Mouse (Mus musculus) testis, adult 2 months (tissue): ENCODE results near the gene Dnajb4. TPM values are rescaled to one million over a fixed set of nuclear protein-coding genes. Genes with fewer than 3 reads are reported as not detected.
"Not testable (repeated sequence)": the region's sequence is repeated elsewhere in the genome, so short reads cannot be mapped to it uniquely, and the experiment has no call there.

ENCODE experiments used
- H3K27ac ChIP-seq: fragments of 200-500 bp; 2 replicates; pipeline ENCODE4 v1.5.1; 2012; ENCODE audit warnings: low read depth, low read length; ENCODE audit not compliant: control insufficient read depth, insufficient read depth
- H3K27me3 ChIP-seq: fragments of 200-500 bp; 2 replicates; pipeline ENCODE4 v1.6.1; 2012; ENCODE audit warnings: mild to moderate bottlenecking, low read length, moderate library complexity; ENCODE audit not compliant: control insufficient read depth, insufficient read depth
- H3K36me3 ChIP-seq: fragments of 200-500 bp; 2 replicates; pipeline ENCODE4 v1.6.1; 2012; ENCODE audit warnings: mild to moderate bottlenecking, low read length; ENCODE audit not compliant: control insufficient read depth, insufficient read depth
- H3K4me1 ChIP-seq: fragments of 200-500 bp; 2 replicates; pipeline ENCODE4 v1.6.1; 2012; ENCODE audit warnings: low read length; ENCODE audit not compliant: control insufficient read depth, insufficient read depth
- H3K4me3 ChIP-seq: fragments of 200-500 bp; 2 replicates; pipeline ENCODE4 v1.5.1; 2012; ENCODE audit warnings: low read depth, mild to moderate bottlenecking, low read length, moderate library complexity, mixed read lengths; ENCODE audit not compliant: control insufficient read depth
- CTCF ChIP-seq: fragments of 200-500 bp; IDR thresholded peaks from 2 replicates; pipeline ENCODE4 v1.5.1; 2012; ENCODE audit warnings: low read depth, mild to moderate bottlenecking, inconsistent platforms, low read length, moderate library complexity; ENCODE audit not compliant: control insufficient read depth, insufficient read depth, insufficient replicate concordance
- POLR2A ChIP-seq: fragments of 200-500 bp; IDR thresholded peaks from 2 replicates; pipeline ENCODE4 v1.6.1; 2012; ENCODE audit warnings: low read depth, mild to moderate bottlenecking, inconsistent platforms, low read length, moderate library complexity; ENCODE audit not compliant: control insufficient read depth
- polyA plus RNA-seq: library from polyadenylated mRNA; depleted of rRNA; stranded (reverse); fragments of >200 nt; gene quantifications from 2 replicates; pipeline ENCODE4 v1.2.3, GENCODE M21; 2012; rRNA removed

Gene Dnajb4
- polyA plus RNA-seq, 1 experiment: 72.6 TPM

DNA sequence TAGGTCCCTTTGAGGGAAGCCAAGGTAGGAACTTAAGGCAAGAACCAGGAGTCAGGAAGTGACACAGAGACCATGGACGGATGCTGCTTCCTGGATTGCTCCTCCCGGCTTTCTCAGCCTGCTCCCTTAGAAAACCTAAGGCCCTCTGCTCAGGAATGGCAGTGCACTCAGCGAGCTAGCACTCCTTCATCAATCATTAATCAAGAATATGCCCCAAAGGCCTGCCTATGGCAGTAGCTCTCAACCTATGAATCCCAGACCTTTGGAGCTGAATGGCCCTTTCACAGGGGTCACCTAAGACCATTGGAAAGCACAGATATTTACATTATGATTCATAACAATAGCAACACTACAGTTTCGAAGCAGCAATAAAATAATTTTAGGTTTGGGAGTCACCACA lies 79.1 kb downstream of the Dnajb4 start:
- no peak overlapping the region for H3K27ac ChIP-seq
- H3K4me1 ChIP-seq: no peaks in the 10 kb centered on the region
- no peaks in the 10 kb centered on the region for H3K27me3 ChIP-seq

DNA sequence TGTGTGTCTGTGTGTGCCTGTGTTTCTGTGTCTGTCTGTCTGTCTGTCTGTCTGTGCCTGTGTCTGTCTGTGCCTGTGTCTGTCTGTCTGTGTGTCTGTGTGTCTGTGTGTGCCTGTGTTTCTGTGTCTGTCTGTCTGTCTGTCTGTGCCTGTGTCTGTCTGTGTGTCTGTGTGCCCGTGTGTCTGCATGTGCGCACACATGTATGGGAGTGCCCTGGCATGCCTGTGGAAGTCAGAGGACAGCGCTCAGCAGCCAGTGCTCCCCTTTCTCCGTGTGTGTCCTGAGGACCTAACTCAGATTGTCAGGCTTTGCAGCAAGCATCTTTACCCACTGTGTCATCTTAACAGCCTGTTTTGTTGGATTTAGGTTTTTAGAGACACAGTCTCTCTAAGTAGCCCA lies 80.7 kb downstream of the Dnajb4 start:
- H3K4me1 ChIP-seq, H3K36me3 ChIP-seq, H3K4me3 ChIP-seq, H3K27me3 ChIP-seq, H3K27ac ChIP-seq: not testable (repeated sequence)

More for the DNA sequence above, 79.1 kb downstream of the Dnajb4 start:
- Histone ChIP-seq H3K4me3 (no peak overlapping the region), H3K36me3 (no peaks in the 10 kb centered on the region)
- TF ChIP-seq CTCF (no peak), POLR2A (no peak)

DNA sequence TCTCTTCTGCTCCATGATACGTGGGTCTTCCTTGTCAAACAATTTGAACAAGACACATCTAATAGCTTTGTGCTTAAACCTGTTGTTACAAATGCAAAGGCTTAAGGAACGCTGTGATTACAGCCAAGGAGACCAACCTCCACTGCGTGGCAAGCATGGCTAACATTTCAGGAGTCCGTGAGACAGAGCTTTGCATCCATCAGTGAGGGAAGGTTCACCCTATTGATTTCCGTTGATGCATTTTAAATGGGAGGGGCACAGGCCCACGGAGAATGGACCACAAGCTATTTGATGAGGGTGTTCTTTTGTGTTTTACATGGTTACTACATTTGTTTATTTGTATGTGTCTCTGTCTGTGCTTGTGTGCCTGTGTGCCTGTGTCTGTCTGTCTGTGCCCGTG lies 81.5 kb downstream of the Dnajb4 start:
- no peak overlapping the region for H3K27ac ChIP-seq
- no peak overlapping the region for H3K4me3 ChIP-seq
- no peak for TF ChIP-seq POLR2A
- H3K27me3 ChIP-seq: no peaks in the 10 kb centered on the region
- H3K4me1 ChIP-seq: no peaks in the 10 kb centered on the region
- no peaks in the 10 kb centered on the region for H3K36me3 ChIP-seq

Other genes starting within 250 kb of the Dnajb4 start
- 7.5 and 9.7 TPM in 2 replicates for gene Gipc2, start 44.1 kb downstream of the Dnajb4 start, polyA plus RNA-seq
- gene Fubp1, start 120 bp upstream of the Dnajb4 start, polyA plus RNA-seq: 55.8 and 58.6 TPM in 2 replicates
- 0.65 and 0.81 TPM in 2 replicates for gene Nexn, start 56.0 kb upstream of the Dnajb4 start, polyA plus RNA-seq
- 3.0 and 3.6 TPM in 2 replicates for gene Miga1, start 130.1 kb upstream of the Dnajb4 start, polyA plus RNA-seq
- gene Usp33, start 136.2 kb upstream of the Dnajb4 start, polyA plus RNA-seq: 6.3 and 6.5 TPM in 2 replicates
- gene Zzz3, start 185.2 kb upstream of the Dnajb4 start, polyA plus RNA-seq: 12.6 and 12.7 TPM in 2 replicates